Mouse (Mus musculus) regulatory T cell (primary cell): ENCODE results near the gene Gm20532.
"Not testable (repeated sequence)": the region's sequence is repeated elsewhere in the genome, so short reads cannot be mapped to it uniquely, and the experiment has no call there.

Experiments
- in situ Hi-C: fragments of 300-600 bp; cut with MboI, MseI; formaldehyde crosslinking; loops from one replicate; pipeline ENCODE4 v1.15.1; 2025; ENCODE audit warnings: high pct_unique_total_duplicates

The Gm20532 gene

GRCm38 (mm10) chr2:26643942-26644341 is 57.5 kb downstream of the Gm20532 start:
- in situ Hi-C loops, result loop anchor here (10.0 kb wide), 1 partner anchor 391 kb away; no protein-coding TSS in a partner anchor

GRCm38 (mm10) chr2:26646643-26647293 is 60.3 kb downstream of the Gm20532 start:
- in situ Hi-C loops, result loop anchor here (10.0 kb wide), 1 partner anchor 388 kb away; no protein-coding TSS in a partner anchor

GRCm38 (mm10) chr2:26654687-26655086 is 68.2 kb downstream of the Gm20532 start:
- in situ Hi-C loops, result loop anchor here (5.0 kb wide), 1 partner anchor 238 kb away; no protein-coding TSS in a partner anchor

- in situ Hi-C loops, result no loop called here
Measured at GRCm38 (mm10) chr2:26657426-26657825, 71.0 kb downstream of the Gm20532 start.

GRCm38 (mm10) chr2:26661143-26661752 is 74.8 kb downstream of the Gm20532 start:
- in situ Hi-C loops, result no loop called here

- in situ Hi-C loops, result no loop called here
Measured at GRCm38 (mm10) chr2:26661768-26662508, 75.5 kb downstream of the Gm20532 start.

- in situ Hi-C loops, result no loop called here
Measured at GRCm38 (mm10) chr2:26662509-26662882, 76.1 kb downstream of the Gm20532 start.

- in situ Hi-C loops, result no loop called here
Measured at GRCm38 (mm10) chr2:26663112-26663511, 76.7 kb downstream of the Gm20532 start.

GRCm38 (mm10) chr2:26663551-26663950 is 77.1 kb downstream of the Gm20532 start:
- in situ Hi-C loops, result not testable (repeated sequence)

- in situ Hi-C loops, result no loop called here
Measured at GRCm38 (mm10) chr2:26668746-26669145, 82.3 kb downstream of the Gm20532 start.

GRCm38 (mm10) chr2:26671182-26671581 is 84.7 kb downstream of the Gm20532 start, which contains the start of gene Lcn4:
TSS of gene Lcn4 (minus strand) at chr2:26671282.
- in situ Hi-C loops, result no loop called here
